Mouse (Mus musculus) MEL (cell line): ENCODE data around the gene Ube2d2b.

Source experiments
- CTCF ChIP-seq, 3 experiments: IDR thresholded peaks in 2 of 3; conservative IDR thresholded peaks in 1 of 3; 2 replicates each; pipeline ENCODE4 v1.5.1; 2011 to 2012; ENCODE audit warnings: low read length in 3 of 3, low read depth in 2 of 3, mild to moderate bottlenecking in 2 of 3, improper control_type of control experiment in 1 of 3, inconsistent platforms in 1 of 3, mixed read lengths in 1 of 3, moderate library complexity in 1 of 3; ENCODE audit not compliant: control insufficient read depth in 1 of 3, insufficient read depth in 1 of 3, poor library complexity in 1 of 3, severe bottlenecking in 1 of 3
- MXI1 ChIP-seq: IDR thresholded peaks from 2 replicates; pipeline ENCODE4 v1.6.1; 2011; ENCODE audit warnings: mild to moderate bottlenecking, low read depth, low read length, improper control_type of control experiment
- POLR2AphosphoS5 ChIP-seq: IDR thresholded peaks from 2 replicates; pipeline ENCODE4 v1.6.1; 2012; ENCODE audit warnings: low read depth, borderline replicate concordance, mild to moderate bottlenecking, inconsistent platforms, low read length, moderate library complexity, mixed read lengths
- SMC3 ChIP-seq: IDR thresholded peaks from 2 replicates; pipeline ENCODE4 v1.6.1; 2011; ENCODE audit warnings: low read depth, low read length, improper control_type of control experiment
- ZC3H11A ChIP-seq: IDR thresholded peaks from 2 replicates; pipeline ENCODE4 v1.6.1; 2012; ENCODE audit warnings: low read depth, mild to moderate bottlenecking, inconsistent platforms, low read length, improper control_type of control experiment
- ZMIZ1 ChIP-seq: IDR thresholded peaks from 2 replicates; pipeline ENCODE4 v1.6.1; 2012; ENCODE audit warnings: low read depth, mild to moderate bottlenecking, inconsistent platforms, low read length, improper control_type of control experiment, moderate library complexity

GRCm38 (mm10) chr5:107874561-107875260 is 44.8 kb downstream of the Ube2d2b start, which contains the start of gene Evi5:
- TF ChIP-seq ZMIZ1 (no peak), CTCF (IDR thresholded peaks at IDR 0.05 in 2 of 3, conservative IDR thresholded peaks at IDR 0.05 in 1 of 3; ENCODE audit: control insufficient read depth in 1 of 3, insufficient read depth in 1 of 3, low read depth in 2 of 3, low read length in 3 of 3, poor library complexity in 1 of 3, severe bottlenecking in 1 of 3) (no peak), SMC3 (no peak), ZC3H11A (no peak), MXI1 (no peak; the same call in 1 of the 2 replicates), POLR2AphosphoS5 (no peak)
